Mouse (Mus musculus) neutrophil, adult 83 days (primary cell): ENCODE results near the gene Dsel. TPM values are rescaled to one million over a fixed set of nuclear protein-coding genes. Genes with fewer than 3 reads are reported as not detected.

Experiments
- total RNA-seq, 2 experiments: library from RNA; stranded (reverse); gene quantifications; one replicate each; pipeline ENCODE4 v1.2.4; 2023

Gene Dsel
- total RNA-seq, result under 1 TPM; 0.46 to 0.68 TPM

GRCm38 (mm10) chr1:111864779-111865165 is at the start of gene Dsel:
Dsel (minus strand) TSS chr1:111864918.

